Mouse (Mus musculus): ENCODE measurements around the gene Limch1. TPM values are rescaled to one million over a fixed set of nuclear protein-coding genes. Genes with fewer than 3 reads are reported as not detected.

Gene Limch1
- polyA plus RNA-seq, 1 experiment from 2014 or later, result 67.8 TPM

DNA sequence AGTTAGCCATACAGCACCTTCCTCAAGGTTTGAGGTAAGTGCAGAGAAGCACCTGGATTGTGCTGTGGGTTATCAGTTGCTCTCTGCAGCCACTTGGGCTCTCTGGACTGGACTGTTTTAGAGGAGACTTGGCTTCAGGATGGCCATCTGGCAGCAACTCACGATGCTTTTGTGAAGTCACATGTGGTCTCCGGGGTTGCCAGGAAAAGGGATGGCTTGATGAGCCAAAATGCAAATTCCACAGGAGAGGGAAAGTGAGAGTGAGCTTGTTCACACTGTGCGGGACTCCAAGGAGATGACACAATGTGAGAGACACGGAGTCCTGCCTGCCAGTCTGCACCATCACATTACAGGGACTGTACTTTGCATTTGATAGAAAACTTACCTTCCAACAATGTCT lies 346.1 kb downstream of the Limch1 start:
- H3K4me1 ChIP-seq (ENCODE audit: insufficient read depth), result no peaks in the 10 kb centered on the region
- DNase-seq (no peak), ATAC-seq (ENCODE audit: insufficient read depth) (no peak)
- no peak overlapping the region for H3K9ac ChIP-seq
- no peak overlapping the region for H3K4me2 ChIP-seq
- H3K27me3 ChIP-seq (ENCODE audit: insufficient read depth, low read length), result peaks cover 73% of the 10 kb centered on the region
- WGBS, result 16% methylated on average over 4 of the region's 4 CpGs
- no peak for TF ChIP-seq CTCF (IDR thresholded peaks at IDR 0.05; ENCODE audit: low read depth)
- H3K27ac ChIP-seq (ENCODE audit: low read depth), result no peak overlapping the region
- H3K36me3 ChIP-seq (ENCODE audit: insufficient read depth), result no peaks in the 10 kb centered on the region
- H3K9me3 ChIP-seq (ENCODE audit: low read depth, low read length), result no peaks in the 10 kb centered on the region
- H3K4me3 ChIP-seq (ENCODE audit: low read depth, low read length), result no peak overlapping the region

DNA sequence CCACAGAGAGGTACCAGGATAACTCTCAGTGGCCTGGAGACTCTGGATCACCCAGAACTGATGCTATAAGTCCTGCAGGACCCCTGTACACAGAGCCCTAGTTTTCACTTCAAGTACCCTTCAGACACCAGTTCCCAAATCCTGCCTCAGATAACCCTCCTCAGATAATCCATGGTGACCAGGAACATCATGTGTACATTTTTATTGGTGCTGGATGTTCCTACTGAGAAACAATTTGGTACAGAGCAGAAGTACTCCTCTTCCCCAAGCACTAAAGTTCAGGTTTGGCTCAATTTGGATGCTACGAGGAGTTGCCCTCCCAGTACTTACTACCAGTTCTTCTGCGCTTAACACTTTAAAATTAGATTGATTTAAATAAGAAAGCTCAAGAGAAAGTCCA lies 348.4 kb downstream of the Limch1 start:
- no peaks in the 10 kb centered on the region for H3K4me1 ChIP-seq (ENCODE audit: insufficient read depth)
- H3K4me3 ChIP-seq (ENCODE audit: low read depth, low read length), result no peak overlapping the region
- H3K27me3 ChIP-seq (ENCODE audit: insufficient read depth, low read length), result peaks cover 92% of the 10 kb centered on the region
- H3K9me3 ChIP-seq (ENCODE audit: low read depth, low read length), result no peaks in the 10 kb centered on the region
- DNase-seq (no peak), ATAC-seq (ENCODE audit: insufficient read depth) (no peak)
- no peaks in the 10 kb centered on the region for H3K36me3 ChIP-seq (ENCODE audit: insufficient read depth)
- no peak overlapping the region for H3K4me2 ChIP-seq
- TF ChIP-seq CTCF (IDR thresholded peaks at IDR 0.05; ENCODE audit: low read depth), result no peak
- no peak overlapping the region for H3K27ac ChIP-seq (ENCODE audit: low read depth)
- H3K9ac ChIP-seq, result no peak overlapping the region
- 25% methylated on average over 2 of the region's 2 CpGs for WGBS

DNA sequence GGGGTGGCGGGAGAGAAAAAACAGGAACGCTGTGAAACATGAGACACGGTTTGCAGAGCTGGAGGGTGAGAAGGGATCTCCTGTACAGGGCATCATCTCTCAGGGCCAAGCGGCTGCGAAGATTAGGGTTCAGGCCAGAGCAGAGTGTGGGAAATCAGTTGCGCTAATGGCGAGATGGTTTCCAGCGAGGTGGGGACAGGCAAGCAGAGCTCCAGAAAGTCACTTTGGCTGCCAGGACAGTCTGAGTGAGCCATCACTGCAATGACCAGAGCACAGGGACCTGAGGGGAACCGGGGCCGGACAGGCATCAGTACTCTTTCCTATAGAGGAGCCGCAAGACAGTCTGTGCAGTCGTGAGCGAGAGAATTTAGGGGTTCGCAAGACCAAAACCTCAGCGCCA lies 349.5 kb downstream of the Limch1 start:
- ATAC-seq (ENCODE audit: insufficient read depth), result peak; percentile 42; the same call in 1 of the 2 replicates
- H3K9me3 ChIP-seq (ENCODE audit: low read depth, low read length), result no peaks in the 10 kb centered on the region

DNA sequence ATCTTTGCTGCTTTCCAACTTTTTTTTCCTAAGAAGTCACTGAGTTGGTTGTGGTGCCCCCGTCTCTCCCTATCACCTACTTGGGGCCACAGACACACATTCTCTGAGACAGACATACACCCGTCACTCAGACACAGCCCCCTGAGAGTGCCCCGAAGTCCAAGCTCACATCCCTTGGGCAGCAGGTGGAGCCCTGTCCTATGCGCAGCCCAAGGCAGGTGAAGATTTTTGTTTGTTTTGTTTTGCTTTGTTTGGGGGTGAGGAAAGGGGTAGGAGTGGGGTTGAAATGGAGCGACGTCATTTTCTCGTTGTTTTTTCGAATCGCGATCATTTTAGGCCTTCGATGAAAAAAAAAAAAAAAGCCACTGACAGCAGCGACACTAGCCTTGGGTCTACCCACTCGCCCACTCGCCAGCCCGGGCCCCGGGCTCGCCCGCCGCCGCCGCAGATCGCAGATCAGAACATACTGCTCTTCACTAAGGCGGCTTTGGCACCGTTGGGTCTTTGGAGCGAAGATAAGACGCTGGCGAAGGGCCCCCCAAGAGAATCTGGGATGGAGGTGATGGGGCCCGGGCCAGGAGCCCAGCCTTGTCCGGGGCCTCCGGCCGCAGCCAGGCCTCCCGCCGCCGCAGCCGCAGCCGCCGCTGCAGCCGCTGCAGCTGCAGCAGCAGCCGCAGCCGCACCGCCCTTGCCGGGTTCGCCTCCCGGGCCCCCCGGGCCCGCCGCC lies 350.2 kb downstream of the Limch1 start:
- peak overlapping the region; percentile 20; the same call in 1 of the 2 replicates for H3K9ac ChIP-seq

More for the DNA sequence above, 349.5 kb downstream of the Limch1 start:
- H3K9ac ChIP-seq, result no peak overlapping the region
- H3K27me3 ChIP-seq (ENCODE audit: insufficient read depth, low read length), result peaks cover 96% of the 10 kb centered on the region
- no peak overlapping the region for H3K4me2 ChIP-seq
- no peak for TF ChIP-seq CTCF (IDR thresholded peaks at IDR 0.05; ENCODE audit: low read depth)
- H3K4me1 ChIP-seq (ENCODE audit: insufficient read depth), result no peaks in the 10 kb centered on the region
- no peak overlapping the region for H3K27ac ChIP-seq (ENCODE audit: low read depth)
- 5% methylated on average over 15 of the region's 15 CpGs for WGBS
- DNase-seq, result peak; percentile 11
- H3K36me3 ChIP-seq (ENCODE audit: insufficient read depth), result no peaks in the 10 kb centered on the region
- H3K4me3 ChIP-seq (ENCODE audit: low read depth, low read length), result no peak overlapping the region

DNA sequence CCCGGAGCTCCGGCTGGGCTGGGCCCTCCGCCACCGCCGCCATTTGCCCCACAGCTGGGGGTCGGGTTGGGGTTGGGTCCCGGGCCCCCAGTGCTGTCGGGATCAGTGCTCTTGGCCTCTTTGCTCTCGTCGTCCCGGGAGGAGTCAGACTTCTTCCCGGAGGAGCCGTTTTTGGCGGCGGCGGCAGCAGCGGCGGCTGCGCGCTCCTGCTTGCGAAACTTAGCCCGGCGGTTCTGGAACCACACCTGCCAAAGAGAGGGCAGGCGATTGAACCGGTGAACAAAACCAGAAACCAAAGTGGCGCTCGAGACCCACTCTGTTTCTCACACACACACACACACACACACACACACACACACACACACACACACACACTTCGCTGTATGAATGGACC lies 350.7 kb downstream of the Limch1 start:
- Histone ChIP-seq H3K9ac (peak overlapping the region; percentile 20; the same call in 1 of the 2 replicates), H3K4me1 (ENCODE audit: insufficient read depth) (no peaks in the 10 kb centered on the region), H3K4me2 (peak overlapping the region; percentile 53), H3K27ac (ENCODE audit: low read depth) (no peak overlapping the region), H3K27me3 (ENCODE audit: insufficient read depth, low read length) (peaks cover 97% of the 10 kb centered on the region), H3K36me3 (ENCODE audit: insufficient read depth) (no peaks in the 10 kb centered on the region), H3K9me3 (ENCODE audit: low read depth, low read length) (no peaks in the 10 kb centered on the region), H3K4me3 (ENCODE audit: low read depth, low read length) (peak overlapping the region; percentile 28)
- ATAC-seq (ENCODE audit: insufficient read depth) (no peak; the same call in 1 of the 2 replicates), DNase-seq (peak; percentile 50)
- no peak for TF ChIP-seq CTCF (IDR thresholded peaks at IDR 0.05; ENCODE audit: low read depth)
- under 1% methylated on average over 26 of the region's 28 CpGs for WGBS

More for the DNA sequence above, 350.2 kb downstream of the Limch1 start:
- Histone ChIP-seq H3K4me1 (ENCODE audit: insufficient read depth) (no peaks in the 10 kb centered on the region), H3K4me2 (peak overlapping the region; percentile 53), H3K36me3 (ENCODE audit: insufficient read depth) (no peaks in the 10 kb centered on the region), H3K9me3 (ENCODE audit: low read depth, low read length) (no peaks in the 10 kb centered on the region), H3K27ac (ENCODE audit: low read depth) (no peak overlapping the region), H3K27me3 (ENCODE audit: insufficient read depth, low read length) (peaks cover 96% of the 10 kb centered on the region), H3K4me3 (ENCODE audit: low read depth, low read length) (peak overlapping the region; percentile 28)
- no peak; the same call in 1 of the 2 replicates for ATAC-seq (ENCODE audit: insufficient read depth)
- DNase-seq, result peak; percentile 28
- no peak for TF ChIP-seq CTCF (IDR thresholded peaks at IDR 0.05; ENCODE audit: low read depth)
- under 1% methylated on average over 35 of the region's 47 CpGs for WGBS

DNA sequence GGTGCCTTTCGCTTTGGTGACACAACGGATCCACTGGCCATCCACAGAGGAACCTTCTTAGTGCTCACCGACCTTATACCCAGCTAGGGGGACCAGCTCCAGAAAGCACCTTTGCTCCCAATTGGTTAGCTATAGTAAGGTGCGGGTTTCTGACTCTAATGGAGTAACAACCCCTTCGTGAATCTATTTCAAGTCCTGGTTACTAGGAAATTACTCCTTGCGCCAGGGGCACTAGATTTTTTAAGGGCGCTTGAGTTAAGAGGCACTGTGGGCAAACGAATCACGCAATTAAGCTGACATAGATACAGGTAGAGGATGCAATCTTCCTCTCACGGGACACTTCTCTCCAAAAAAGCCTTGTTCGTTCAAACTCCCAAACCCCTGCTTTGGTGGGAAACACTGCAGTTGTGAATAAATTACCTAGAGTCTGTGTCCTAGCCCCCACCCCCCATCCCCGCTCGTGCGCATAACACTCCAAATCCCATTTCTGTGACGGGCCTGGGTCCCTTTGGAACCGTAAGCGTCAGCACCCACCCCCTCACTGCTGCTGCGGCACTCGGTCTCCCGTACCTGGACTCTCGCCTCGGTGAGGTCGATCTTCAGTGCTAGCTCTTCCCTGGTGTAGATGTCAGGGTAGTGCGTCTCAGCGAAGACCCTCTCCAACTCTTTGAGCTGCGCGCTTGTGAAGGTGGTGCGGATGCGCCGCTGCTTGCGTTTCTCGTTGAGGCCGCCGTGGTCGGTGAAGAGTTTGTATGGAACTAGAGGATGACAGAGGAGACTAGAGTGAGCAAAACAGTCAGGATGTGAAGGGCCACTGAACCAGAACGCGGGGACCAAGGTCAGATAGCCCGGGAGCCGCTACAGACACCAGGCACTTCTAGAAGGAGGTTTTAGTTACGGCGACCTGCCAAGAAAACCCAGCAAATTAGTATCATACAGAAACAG lies 351.8 kb downstream of the Limch1 start:
- no peak for TF ChIP-seq CTCF (IDR thresholded peaks at IDR 0.05; ENCODE audit: low read depth)
- no peak overlapping the region for H3K4me2 ChIP-seq
- H3K4me3 ChIP-seq (ENCODE audit: low read depth, low read length), result no peak overlapping the region
- H3K27me3 ChIP-seq (ENCODE audit: insufficient read depth, low read length), result peaks cover 97% of the 10 kb centered on the region
- no peaks in the 10 kb centered on the region for H3K9me3 ChIP-seq (ENCODE audit: low read depth, low read length)
- WGBS, result 2% methylated on average over 41 of the region's 41 CpGs
- no peaks in the 10 kb centered on the region for H3K4me1 ChIP-seq (ENCODE audit: insufficient read depth)
- no peaks in the 10 kb centered on the region for H3K36me3 ChIP-seq (ENCODE audit: insufficient read depth)
- DNase-seq (peak; percentile 24), ATAC-seq (ENCODE audit: insufficient read depth) (no peak)
- H3K27ac ChIP-seq (ENCODE audit: low read depth), result no peak overlapping the region
- H3K9ac ChIP-seq, result no peak overlapping the region
